Mouse (Mus musculus): Measurements from ENCODE around the gene Hmgcs1. TPM values are rescaled to one million over a fixed set of nuclear protein-coding genes. Genes with fewer than 3 reads are reported as not detected.

The Hmgcs1 gene
- polyA plus RNA-seq, 1 experiment from 2014 or later: 74.2 TPM

DNA sequence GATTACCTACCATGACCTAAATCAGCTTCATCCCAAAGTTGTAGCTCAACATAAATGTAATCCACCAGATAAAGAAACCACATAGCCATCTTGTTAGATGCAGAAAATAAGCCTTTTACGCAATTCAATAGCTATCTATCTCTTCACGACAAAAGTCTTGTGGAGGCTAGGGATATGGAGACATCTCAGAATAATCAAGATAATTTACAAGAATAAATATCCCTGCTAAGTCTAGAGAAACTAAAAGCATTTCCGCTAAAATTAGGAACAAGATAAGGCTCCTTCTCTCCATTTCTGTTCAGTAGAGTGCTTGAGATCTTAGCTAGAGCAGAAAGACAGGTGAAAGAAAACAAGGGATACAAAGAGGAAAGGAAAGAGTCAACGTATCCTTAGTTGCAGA is 56.8 kb downstream of the Hmgcs1 start:
- DNase-seq (ENCODE audit: low spot score): no peak

DNA sequence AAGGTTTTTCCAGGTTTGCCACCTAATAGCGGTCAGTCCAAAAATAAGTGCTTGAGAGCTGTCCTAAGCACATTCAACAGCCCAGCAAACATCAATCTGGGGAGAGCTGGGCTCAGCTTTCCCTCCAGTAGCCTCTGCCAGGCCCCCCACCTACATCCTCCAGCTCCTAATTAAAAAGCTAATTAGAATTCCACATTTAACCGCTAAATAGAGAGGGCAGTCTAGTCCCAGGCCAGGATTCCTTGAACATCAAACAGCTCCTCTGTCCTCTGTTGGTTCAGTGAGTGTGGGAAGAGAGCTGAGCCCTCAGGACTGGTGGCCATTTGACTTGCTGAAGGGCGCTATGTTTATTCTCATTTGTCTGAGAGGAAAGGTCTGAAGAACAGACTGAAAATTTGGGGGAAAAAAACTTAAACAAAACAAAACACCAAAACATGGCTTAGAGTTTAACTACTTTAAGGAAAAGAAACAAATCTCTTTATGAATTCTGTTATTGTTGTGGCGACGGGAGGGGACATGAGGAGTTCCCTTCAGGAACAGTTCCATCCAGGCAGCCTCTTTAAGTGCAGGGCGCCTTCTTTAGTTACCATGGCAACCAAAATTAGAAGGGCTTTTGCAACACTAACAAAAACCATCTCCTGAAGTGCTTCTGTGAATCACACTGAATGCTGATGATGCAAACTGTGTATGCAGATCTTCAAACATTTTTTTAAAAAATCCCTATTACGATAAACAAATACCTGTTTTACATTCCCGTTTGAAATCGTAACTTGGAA is 63.9 kb downstream of the Hmgcs1 start:
- DNase-seq (ENCODE audit: low spot score): peak; percentile 63

DNA sequence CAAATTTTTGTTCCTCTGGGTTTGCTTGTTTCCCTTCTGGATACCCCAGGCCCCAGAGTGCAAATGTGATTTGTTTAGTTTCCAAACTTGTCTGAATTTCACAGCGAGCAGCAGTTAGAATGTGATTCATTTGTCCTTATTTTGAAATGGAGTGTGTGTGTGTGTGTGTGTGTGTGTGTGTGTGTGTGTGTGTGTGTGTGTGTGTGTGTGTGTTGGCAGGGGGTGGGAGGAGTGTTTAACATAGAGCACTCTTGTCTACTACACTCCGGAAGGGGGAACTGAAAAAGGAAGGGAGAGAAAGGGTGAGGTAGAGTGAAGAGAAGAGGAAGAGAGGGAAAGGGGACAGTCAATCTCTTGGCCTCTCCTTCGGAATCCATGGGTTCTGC is 64.4 kb downstream of the Hmgcs1 start:
- no peak for DNase-seq (ENCODE audit: low spot score)

- peak; percentile 87 for DNase-seq (ENCODE audit: low spot score)
Measured at GRCm38 (mm10) chr13:119755141-119755547, 65.0 kb downstream of the Hmgcs1 start.

GRCm38 (mm10) chr13:119755681-119756471 is 65.7 kb downstream of the Hmgcs1 start, which contains the start of gene Nim1k:
Gene Nim1k, minus strand, starts transcription at chr13:119755882.
- DNase-seq (ENCODE audit: low spot score): peak; percentile 81

DNA sequence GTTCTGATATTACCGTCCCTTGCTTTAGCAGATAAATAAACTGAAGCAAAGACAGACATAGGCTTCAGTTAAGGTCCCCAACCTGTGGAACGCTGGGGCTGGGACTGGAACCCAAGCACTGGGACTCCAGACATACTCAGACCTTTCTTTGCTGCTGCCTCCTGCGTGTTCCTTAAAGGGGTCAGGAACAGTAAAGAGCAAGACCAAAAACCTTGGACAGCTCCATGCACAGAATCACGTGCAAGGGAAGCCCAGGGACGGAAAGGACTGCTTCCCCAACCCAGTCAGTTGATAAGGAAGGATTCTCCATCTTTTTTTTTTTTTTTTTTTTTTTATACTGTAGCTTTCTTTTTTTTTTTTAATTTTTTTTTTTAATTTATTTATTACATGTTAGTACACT is 66.7 kb downstream of the Hmgcs1 start:
- no peak for DNase-seq (ENCODE audit: low spot score)

Other genes with a start within 250 kb of the Hmgcs1 start
- 71.9 and 91.0 TPM in 2 replicates for gene 4833420G17Rik, start 227.6 kb upstream of the Hmgcs1 start, polyA plus RNA-seq (2015; fragmentation: Nextera tagmentation; extraction: Ambion mirVana)
- gene Tmem267, start 202.3 kb upstream of the Hmgcs1 start, polyA plus RNA-seq (2015; fragmentation: Nextera tagmentation; extraction: Ambion mirVana): 2.3 and 2.6 TPM in 2 replicates
- gene 3110070M22Rik, start 202.0 kb upstream of the Hmgcs1 start, polyA plus RNA-seq (2015; fragmentation: Nextera tagmentation; extraction: Ambion mirVana): 0.96 and 1.2 TPM in 2 replicates
- 0.04 and 0.08 TPM in 2 replicates for gene Ccl28, start 66.6 kb upstream of the Hmgcs1 start, polyA plus RNA-seq (2015; fragmentation: Nextera tagmentation; extraction: Ambion mirVana)
- gene Nim1k, start 65.5 kb downstream of the Hmgcs1 start, polyA plus RNA-seq (2015; fragmentation: Nextera tagmentation; extraction: Ambion mirVana): 9.9 and 10.6 TPM in 2 replicates
- gene Zfp131, start 100.5 kb downstream of the Hmgcs1 start, polyA plus RNA-seq (2015; fragmentation: Nextera tagmentation; extraction: Ambion mirVana): 40.9 and 51.2 TPM in 2 replicates
- gene AF067063, start 139.8 kb downstream of the Hmgcs1 start, polyA plus RNA-seq (2015; fragmentation: Nextera tagmentation; extraction: Ambion mirVana): not detected in 2 replicates
- not detected in 2 replicates for gene D13Ertd608e, start 145.6 kb downstream of the Hmgcs1 start, polyA plus RNA-seq (2015; fragmentation: Nextera tagmentation; extraction: Ambion mirVana)
- not detected in 2 replicates for gene Tcstv1, start 204.4 kb downstream of the Hmgcs1 start, polyA plus RNA-seq (2015; fragmentation: Nextera tagmentation; extraction: Ambion mirVana)
- not detected in 2 replicates for gene Gm21761, start 238.9 kb downstream of the Hmgcs1 start, polyA plus RNA-seq (2015; fragmentation: Nextera tagmentation; extraction: Ambion mirVana)